Mouse (Mus musculus) lung, postnatal 0 days (tissue): ENCODE measurements around the gene Chgb.

Source experiments
- CTCF ChIP-seq: IDR thresholded peaks from 2 replicates; pipeline ENCODE4 v1.5.1; 2016; ENCODE audit warnings: antibody characterized with exemption, mild to moderate bottlenecking
- EP300 ChIP-seq: IDR thresholded peaks from 2 replicates; pipeline ENCODE4 v1.6.1; 2016; ENCODE audit warnings: antibody characterized with exemption, mild to moderate bottlenecking, control low read depth

GRCm38 (mm10) chr2:132752398-132752797 is 28.7 kb upstream of the Chgb start:
- TF ChIP-seq CTCF (no peak), EP300 (no peak)
